Mouse (Mus musculus) thymus, adult 18-20 months (tissue): ENCODE measurements around the gene Plekha6.

Source experiments
- DNase-seq, 2 experiments: peaks; one replicate each; pipeline ENCODE4 v3.0.0; 2022; ENCODE audit warnings: mixed read lengths in 2 of 2

Plekha6 gene

GRCm38 (mm10) chr1:133278946-133279631, 115.1 kb downstream of the Plekha6 start:
- no peak for DNase-seq

- DNase-seq, result no peak
Measured at GRCm38 (mm10) chr1:133279632-133280093, 115.7 kb downstream of the Plekha6 start.

GRCm38 (mm10) chr1:133280537-133280936, 116.5 kb downstream of the Plekha6 start:
- no peak for DNase-seq

- DNase-seq, result no peak
Measured at GRCm38 (mm10) chr1:133285907-133286306, 121.9 kb downstream of the Plekha6 start.

DNA sequence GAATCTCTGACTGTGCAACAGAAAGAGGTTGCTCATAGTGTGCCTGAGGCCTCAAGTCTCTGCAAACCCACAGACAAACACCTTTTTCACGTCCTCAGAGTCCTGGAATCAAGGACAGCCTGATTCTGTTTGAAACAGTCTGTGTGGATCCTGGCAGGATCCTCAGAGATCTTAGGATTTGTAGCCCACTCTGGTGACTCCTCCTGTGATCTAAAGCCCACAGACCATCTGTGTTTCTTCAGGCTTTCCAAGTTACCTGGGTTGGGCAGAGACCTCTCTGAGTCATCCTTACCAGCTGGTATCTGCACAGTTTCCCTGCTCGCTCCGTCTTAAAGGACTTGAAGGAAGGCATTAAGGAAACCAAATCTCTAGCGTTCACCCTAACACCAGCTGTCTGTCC, 123.0 kb downstream of the Plekha6 start:
- DNase-seq, result no peak

GRCm38 (mm10) chr1:133287880-133288279, 123.9 kb downstream of the Plekha6 start:
- DNase-seq, result no peak

GRCm38 (mm10) chr1:133291888-133292287, 127.9 kb downstream of the Plekha6 start:
- DNase-seq, result no peak

DNA sequence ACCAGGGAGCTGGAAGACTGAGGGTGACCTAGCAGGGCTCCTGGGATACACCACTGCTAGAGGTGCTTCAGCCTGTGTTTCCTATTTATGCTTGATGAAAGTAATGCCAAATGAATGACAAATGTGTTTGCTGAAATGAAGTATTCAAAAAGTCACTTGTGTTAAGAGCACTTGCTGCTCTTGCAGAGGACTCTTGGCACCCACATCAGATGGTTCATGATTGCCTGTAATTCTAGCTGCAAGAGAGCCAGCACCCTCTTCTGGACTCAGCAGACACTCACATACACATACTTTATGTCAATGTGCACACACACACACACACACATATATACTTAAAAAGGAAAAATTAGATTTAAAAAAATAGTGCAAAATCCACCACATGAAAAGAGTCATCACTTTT, 128.6 kb downstream of the Plekha6 start:
- no peak for DNase-seq

DNA sequence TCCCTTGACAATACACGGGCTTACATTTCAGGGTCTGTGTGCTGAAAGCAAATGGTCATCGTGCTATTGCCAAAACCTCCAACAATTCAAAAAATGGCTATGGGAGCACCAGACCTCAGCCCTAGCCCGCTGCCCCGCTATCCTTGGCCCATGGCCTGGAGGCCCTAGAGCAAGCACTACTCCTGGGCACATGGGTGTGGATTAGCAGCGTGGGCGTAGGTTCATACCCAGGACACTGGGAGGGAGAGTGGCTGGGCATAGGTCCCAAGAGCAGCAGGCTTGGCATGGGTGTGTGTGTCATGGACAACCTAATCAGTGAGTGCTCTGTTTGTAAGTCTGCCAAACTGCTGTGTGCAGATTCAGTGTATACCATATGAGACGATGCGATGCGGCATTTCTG, 132.4 kb downstream of the Plekha6 start:
- no peak for DNase-seq

DNA sequence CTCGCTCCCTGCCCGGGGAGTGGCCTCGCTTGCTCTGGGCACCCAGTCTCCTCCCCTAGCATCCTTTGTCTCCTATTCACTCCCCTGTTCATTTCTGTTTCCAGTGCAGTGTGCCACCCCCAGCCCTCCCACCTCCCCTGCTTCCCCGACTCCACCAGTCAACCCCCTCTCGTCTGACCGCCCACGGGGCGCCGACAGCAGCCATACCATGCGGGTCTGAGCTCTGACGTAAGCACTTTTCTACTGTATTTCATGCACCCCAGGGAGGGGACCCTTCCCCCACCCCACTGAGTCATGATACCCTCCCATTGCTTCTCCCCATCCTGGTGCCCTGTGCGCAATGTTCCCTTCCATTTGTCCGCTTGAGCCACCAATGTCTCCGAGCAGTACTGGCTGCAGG, 134.8 kb downstream of the Plekha6 start:
- no peak for DNase-seq

DNA sequence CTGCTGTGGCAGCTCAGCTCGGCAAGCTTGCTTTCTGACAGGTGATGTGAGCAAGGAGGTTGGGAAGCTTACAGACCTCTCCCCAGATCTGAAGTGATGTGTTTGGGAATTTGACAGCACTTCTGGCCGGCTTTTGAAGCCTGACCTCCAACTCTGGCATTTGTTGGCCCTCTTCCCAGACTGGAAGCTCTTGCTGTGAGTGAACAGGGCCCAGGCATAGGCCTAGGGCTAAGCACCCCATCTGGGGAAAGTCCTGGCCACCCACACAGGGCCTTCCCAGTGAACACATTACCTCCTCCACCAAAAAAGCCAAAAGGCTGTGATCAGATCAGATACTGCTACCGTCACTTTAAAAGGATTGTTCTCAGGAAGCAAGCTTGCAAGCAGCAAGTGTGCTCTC, 138.5 kb downstream of the Plekha6 start:
- DNase-seq, result no peak

GRCm38 (mm10) chr1:133306842-133307241, 142.8 kb downstream of the Plekha6 start:
- DNase-seq, result peak; percentile 35 to 37

DNA sequence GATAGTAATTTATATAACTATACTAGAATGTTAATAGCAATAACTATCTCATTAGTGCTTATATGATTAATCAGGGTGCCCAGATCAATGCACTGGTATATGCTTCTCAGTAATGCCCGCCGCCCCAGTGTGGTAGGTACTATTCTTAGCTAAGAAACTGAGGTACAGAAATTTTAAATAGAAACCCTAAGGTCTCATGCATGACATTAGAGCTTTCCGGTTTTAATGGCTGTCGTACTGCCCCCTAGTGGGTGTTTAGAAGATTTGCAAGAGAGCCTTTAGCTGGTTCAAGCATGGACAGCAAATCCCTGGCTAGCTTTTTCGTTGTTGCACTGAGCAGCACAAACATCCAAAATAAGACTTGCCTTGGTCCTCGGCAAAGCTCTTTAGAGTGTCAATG, 143.3 kb downstream of the Plekha6 start:
- DNase-seq, result no peak

GRCm38 (mm10) chr1:133309652-133310267, 145.8 kb downstream of the Plekha6 start, which contains the start of gene Golt1a:
Golt1a (plus strand) TSS chr1:133309800.
- DNase-seq, result no peak

- DNase-seq, result no peak
Measured at GRCm38 (mm10) chr1:133311240-133311639, 147.2 kb downstream of the Plekha6 start.

- no peak for DNase-seq
Measured at GRCm38 (mm10) chr1:133311946-133312345, 147.9 kb downstream of the Plekha6 start.

DNA sequence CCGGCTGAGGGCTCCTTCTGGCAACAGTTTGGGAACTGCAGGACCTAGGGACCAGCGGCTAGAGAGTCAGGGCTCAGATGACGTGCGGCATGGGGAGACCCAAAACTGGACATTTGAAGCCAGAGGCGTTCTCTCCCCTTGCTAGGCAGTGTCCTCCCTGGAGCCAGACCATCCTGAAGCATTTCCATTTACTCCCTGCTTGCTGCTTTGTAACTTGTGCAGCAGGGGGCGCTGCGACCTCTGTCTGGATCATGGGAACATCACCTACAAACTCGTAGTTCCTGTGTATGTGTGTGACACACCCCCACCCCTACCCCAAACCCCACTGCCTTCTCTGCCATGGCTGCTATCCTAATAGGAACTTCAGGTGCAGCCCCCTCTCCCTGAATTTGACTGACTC, 150.4 kb downstream of the Plekha6 start:
- DNase-seq, result peak in 1 of 2 experiments; percentile 16

DNA sequence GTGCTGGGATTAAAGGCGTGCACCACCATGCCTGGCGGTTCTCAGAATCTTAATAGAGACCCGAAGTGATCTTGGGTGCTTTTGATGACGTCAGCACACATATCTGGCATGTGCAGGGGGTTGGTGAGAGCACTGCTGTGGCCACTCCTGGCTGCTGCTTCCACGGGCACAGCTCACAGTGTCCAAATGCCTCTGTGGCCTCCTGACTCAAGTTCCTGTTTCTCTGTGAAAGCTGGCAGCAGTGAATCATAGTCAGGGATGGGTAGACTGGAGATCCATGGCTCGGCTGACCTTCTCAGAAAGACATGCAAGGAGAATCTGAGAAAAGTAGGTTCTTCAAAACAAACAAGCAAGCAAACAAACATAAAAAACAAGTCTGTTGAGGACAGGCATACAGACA, 151.8 kb downstream of the Plekha6 start:
- DNase-seq, result no peak

- no peak for DNase-seq
Measured at GRCm38 (mm10) chr1:133316577-133316976, 152.6 kb downstream of the Plekha6 start.

- no peak for DNase-seq
Measured at GRCm38 (mm10) chr1:133317149-133317548, 153.1 kb downstream of the Plekha6 start.

- DNase-seq, result no peak
Measured at GRCm38 (mm10) chr1:133321267-133321925, 157.4 kb downstream of the Plekha6 start, which contains the start of gene Kiss1. Kiss1 (plus strand) TSS chr1:133321875.

DNA sequence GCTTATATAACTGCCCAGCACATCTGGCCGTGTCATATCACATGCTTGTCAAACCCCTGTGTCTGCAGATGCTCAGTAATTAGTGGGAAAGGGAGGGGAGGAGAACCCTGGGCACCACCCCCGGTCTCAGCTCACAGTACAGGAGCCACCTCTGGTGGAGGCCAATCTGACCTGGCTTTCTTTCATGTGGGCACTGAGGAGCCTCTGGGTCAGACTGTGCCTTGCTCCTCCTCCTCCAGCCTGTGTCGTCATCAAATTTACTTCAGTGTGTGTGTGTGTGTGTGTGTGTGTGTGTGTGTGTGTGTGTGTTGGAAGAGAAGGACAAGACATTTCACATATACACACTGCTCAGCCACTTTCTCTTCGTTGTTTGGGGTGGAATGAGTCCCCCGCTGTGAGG, 159.3 kb downstream of the Plekha6 start:
- no peak for DNase-seq

DNA sequence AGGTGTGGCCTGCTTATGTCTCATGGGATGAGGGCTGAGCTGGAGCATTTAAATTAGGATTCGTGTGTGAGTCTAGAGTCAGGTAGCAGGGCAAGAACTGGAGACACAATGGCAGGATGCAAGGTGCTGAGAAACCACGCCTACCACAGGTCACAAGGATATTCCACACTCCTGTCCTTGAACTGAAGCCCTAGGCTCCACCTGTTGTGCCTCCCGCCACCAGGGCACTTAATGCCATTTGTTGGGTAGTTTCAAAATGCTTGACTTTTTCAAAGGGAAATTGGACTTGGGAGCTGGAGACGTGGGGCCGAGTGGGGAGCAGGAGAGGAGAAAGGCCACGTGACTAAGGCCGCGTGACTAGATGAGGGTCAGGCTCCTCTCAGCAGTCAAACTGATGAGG, 161.9 kb downstream of the Plekha6 start:
- DNase-seq, result no peak

- DNase-seq, result no peak
Measured at GRCm38 (mm10) chr1:133327094-133327493, 163.1 kb downstream of the Plekha6 start.
